13 mouse cellular contexts compared by ENCODE assay signal in genomic region chr3:145632888-145633287, GRCm38 (mm10). TPM values are rescaled to one million over a fixed set of nuclear protein-coding genes. Genes with fewer than 3 reads are reported as not detected.
DNase-seq lines count a peak whose midpoint lies in the region; ATAC-seq lines count a peak whose summit lies in the region.
"Had no signal": no experiment of that assay in that cellular context is flagged by ENCODE, and none has a peak within 500 bp of the region (broad histone marks: within the 10 kb centered on the region; RNA-seq: fewer than 3 reads in every experiment).

No protein-coding gene starts in this region.

- H3K36me3 ChIP-seq in embryonic facial prominence, embryonic 12.5 days, result no peaks in the 10 kb centered on the region
- H3K36me3 ChIP-seq in kidney, embryonic 15.5 days, result no peaks in the 10 kb centered on the region
- H3K36me3 ChIP-seq: forebrain, embryonic 12.5 days; limb, embryonic 13.5 days had no signal

- H3K27me3 ChIP-seq in embryonic facial prominence, embryonic 12.5 days, result no peaks in the 10 kb centered on the region
- 0 out of 2 replicates have a peak, but pooled peaks cover 1% of the 10 kb centered on the region for H3K27me3 ChIP-seq in kidney, embryonic 15.5 days
- H3K27me3 ChIP-seq: limb, embryonic 13.5 days had no signal

- WGBS in embryonic facial prominence, embryonic 12.5 days, result 17% methylated on average over 6 of the region's 6 CpGs
- 21% methylated on average over 6 of the region's 6 CpGs for WGBS in kidney, embryonic 15.5 days

- H3K9me3 ChIP-seq in embryonic facial prominence, embryonic 12.5 days, result no peaks in the 10 kb centered on the region
- H3K9me3 ChIP-seq in kidney, embryonic 15.5 days (replicated peaks), result no peaks in the 10 kb centered on the region
- H3K9me3 ChIP-seq: forebrain, embryonic 12.5 days; limb, embryonic 13.5 days had no signal

- peak; percentile 24 for DNase-seq in lung, postnatal 36 days
- no peak for DNase-seq in lung, postnatal 4 days
- no peak for DNase-seq in left cerebral cortex, adult 11 months (ENCODE audit: low spot score)
- no peak for DNase-seq in left cerebral cortex, adult 8-10 months (ENCODE audit: low spot score in 2 of 2)
- DNase-seq: adrenal gland, postnatal 36 days; cerebellum, adult 2 months; gastrocnemius, postnatal 25 days; heart, postnatal 14 days had no signal

- no peak overlapping the region for H3K9ac ChIP-seq in embryonic facial prominence, embryonic 12.5 days
- no peak overlapping the region for H3K9ac ChIP-seq in kidney, embryonic 15.5 days
- H3K9ac ChIP-seq: forebrain, embryonic 12.5 days; limb, embryonic 13.5 days had no signal

- no peak overlapping the region for H3K4me2 ChIP-seq in embryonic facial prominence, embryonic 12.5 days (replicated peaks)
- no peak overlapping the region for H3K4me2 ChIP-seq in kidney, embryonic 15.5 days
- H3K4me2 ChIP-seq: forebrain, embryonic 12.5 days; limb, embryonic 13.5 days had no signal

- H3K4me1 ChIP-seq in embryonic facial prominence, embryonic 12.5 days, result peaks cover 15% of the 10 kb centered on the region; the same call in 1 of the 2 replicates
- peaks cover 31% of the 10 kb centered on the region for H3K4me1 ChIP-seq in kidney, embryonic 15.5 days

- 0 out of 2 replicates have a peak, but pooled peaks have one; percentile 18 for ATAC-seq in embryonic facial prominence, embryonic 12.5 days (ENCODE audit: insufficient number of reproducible peaks, insufficient read depth, low FRiP score, low TSS enrichment)
- ATAC-seq in kidney, embryonic 15.5 days (replicated peaks; ENCODE audit: low FRiP score), result peak; percentile 47; the same call in 1 of the 2 replicates
- no peak for ATAC-seq in erythroblast, adult 5-6 weeks (replicated peaks; ENCODE audit: low FRiP score, poor library complexity, severe bottlenecking)

- no peak overlapping the region for H3K27ac ChIP-seq in embryonic facial prominence, embryonic 12.5 days
- peak overlapping the region; percentile 75 for H3K27ac ChIP-seq in kidney, embryonic 15.5 days
- H3K27ac ChIP-seq: forebrain, embryonic 12.5 days; limb, embryonic 13.5 days had no signal

- H3K4me3 ChIP-seq in embryonic facial prominence, embryonic 12.5 days, result no peak overlapping the region
- H3K4me3 ChIP-seq in kidney, embryonic 15.5 days (replicated peaks), result no peak overlapping the region
- H3K4me3 ChIP-seq: forebrain, embryonic 12.5 days; limb, embryonic 13.5 days had no signal

RNA-seq across cellular contexts. Expression of gene Ccn1, which starts 16.9 kb away (rescaled TPM):
- polyA plus RNA-seq in embryonic facial prominence, embryonic 12.5 days (2016; fragmentation: Nextera tagmentation; extraction: Ambion mirVana), result 56.8 and 63.7 TPM in 2 replicates
- polyA plus RNA-seq in kidney, embryonic 15.5 days (2015; fragmentation: Nextera tagmentation; extraction: Ambion mirVana), result 67.7 and 68.6 TPM in 2 replicates
- 10 to 100 TPM in 1 of 4 experiments, 1 to 10 TPM in 3; 3.6 to 11.7 (median 5.4) TPM for total RNA-seq in left cerebral cortex, adult 8-10 months (2022)
- not detected in 2 replicates for total RNA-seq in erythroblast, adult 5-6 weeks (2015; ENCODE audit: low replicate concordance)
- not detected in 2 replicates for total RNA-seq in erythroblast, adult 5-6 weeks (2017; ENCODE audit: low replicate concordance)

RNA-seq across cellular contexts. Expression of gene Znhit6, which starts 56.9 kb away (rescaled TPM):
- polyA plus RNA-seq in embryonic facial prominence, embryonic 12.5 days (2016; fragmentation: Nextera tagmentation; extraction: Ambion mirVana), result 48.1 and 53.1 TPM in 2 replicates
- 36.4 and 37.2 TPM in 2 replicates for polyA plus RNA-seq in kidney, embryonic 15.5 days (2015; fragmentation: Nextera tagmentation; extraction: Ambion mirVana)
- 10 to 100 TPM; 15.7 to 18.0 (median 16.4) TPM for total RNA-seq in left cerebral cortex, adult 8-10 months (2022)
- total RNA-seq in erythroblast, adult 5-6 weeks (2015; ENCODE audit: low replicate concordance), result 8.2 and 17.7 TPM in 2 replicates
- total RNA-seq in erythroblast, adult 5-6 weeks (2017; ENCODE audit: low replicate concordance), result 4.1 and 9.6 TPM in 2 replicates

Comparison
In these comparisons a context has a peak if more than half of its experiments do, and no peak if none do; other contexts are left out.
1. RNA of gene Ccn1, which starts 16.9 kb away (total RNA-seq): 3.6 to 11.7 TPM in left cerebral cortex, adult 8-10 months; not detected in erythroblast, adult 5-6 weeks; every median in the first group is over 4 times any median in the second.